Mouse (Mus musculus) gastrocnemius, adult 8-10 months (tissue): ENCODE measurements around the gene Fbxw17. TPM values are rescaled to one million over a fixed set of nuclear protein-coding genes. Genes with fewer than 3 reads are reported as not detected.
A peak's percentile ranks its signal among the peaks of the same experiment; 100 is the strongest.
"Not testable (repeated sequence)": the region's sequence is repeated elsewhere in the genome, so short reads cannot be mapped to it uniquely, and the experiment has no call there.

ENCODE experiments used
- DNase-seq, 2 experiments: peaks; one replicate each; pipeline ENCODE4 v3.0.0; 2022; ENCODE audit warnings: low spot score in 2 of 2
- total RNA-seq, 4 experiments: library from RNA; stranded (reverse); gene quantifications; 2 replicates each; pipeline ENCODE4 v1.2.4; 2022

The Fbxw17 gene
- 10 to 100 TPM in 1 of 4 experiments, 1 to 10 TPM in 3; 3.9 to 12.8 (median 6.0) TPM for total RNA-seq

- DNase-seq: peak; percentile 43 to 62
Measured at GRCm38 (mm10) chr13:50417389-50418183, at the start of gene Fbxw17. Gene Fbxw17 (plus strand): TSS chr13:50417864.

DNA sequence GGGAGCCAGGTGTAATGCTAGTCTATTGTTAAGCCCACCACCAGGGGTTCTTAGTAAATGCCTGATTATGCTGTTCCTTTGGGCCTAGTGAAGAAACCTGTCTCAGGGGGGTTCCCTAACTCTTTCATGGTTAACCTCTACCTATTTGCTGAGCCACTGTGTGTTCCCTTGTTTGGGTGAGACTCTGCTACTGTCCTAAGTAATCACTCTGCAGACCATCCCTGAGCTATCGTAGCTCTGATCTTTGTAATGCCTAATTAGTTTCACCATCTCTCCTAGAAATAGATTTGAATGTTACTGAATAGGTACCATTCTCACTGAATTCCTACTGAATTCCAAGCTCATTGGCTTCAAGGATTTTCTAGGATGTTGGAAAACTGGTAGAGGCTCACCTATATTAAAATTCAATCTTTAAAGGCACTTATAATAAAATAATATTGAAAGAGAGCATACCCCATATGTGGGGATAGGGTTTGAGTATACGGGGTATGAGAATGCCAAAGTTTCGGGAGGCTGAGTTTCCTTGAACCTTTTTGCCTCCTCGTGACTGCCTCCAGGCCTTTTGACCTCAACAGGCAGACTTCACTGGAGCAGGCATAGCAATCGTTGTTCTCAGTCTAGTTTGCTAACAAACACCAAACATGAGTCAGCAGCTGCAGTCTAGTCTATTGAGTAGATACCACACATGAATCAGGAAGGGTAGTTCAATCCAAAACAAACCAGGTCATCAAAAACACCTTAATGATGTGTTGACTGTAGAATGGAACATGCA, 44.5 kb upstream of the Fbxw17 start:
- DNase-seq: not testable (repeated sequence)

DNA sequence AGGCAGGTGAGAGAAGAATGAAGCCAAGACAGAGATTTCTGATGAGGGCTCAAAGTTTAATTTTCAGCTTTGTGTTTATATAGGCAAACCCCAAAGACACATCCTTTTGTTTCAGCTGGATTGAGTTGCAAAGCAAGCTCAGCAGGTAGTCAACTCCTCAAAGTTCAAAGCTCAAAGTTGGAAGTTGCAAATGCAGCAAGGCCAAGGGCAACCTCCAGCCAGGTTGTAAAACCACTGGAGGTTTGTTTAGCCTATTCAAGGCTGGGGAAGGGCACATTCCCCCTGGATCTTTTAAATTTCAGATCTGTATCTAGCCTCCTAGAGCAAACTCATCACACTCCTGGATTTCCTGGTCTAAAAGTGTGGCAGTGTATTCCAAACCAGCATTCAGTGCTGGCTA, 28.5 kb upstream of the Fbxw17 start:
- DNase-seq: not testable (repeated sequence)

DNA sequence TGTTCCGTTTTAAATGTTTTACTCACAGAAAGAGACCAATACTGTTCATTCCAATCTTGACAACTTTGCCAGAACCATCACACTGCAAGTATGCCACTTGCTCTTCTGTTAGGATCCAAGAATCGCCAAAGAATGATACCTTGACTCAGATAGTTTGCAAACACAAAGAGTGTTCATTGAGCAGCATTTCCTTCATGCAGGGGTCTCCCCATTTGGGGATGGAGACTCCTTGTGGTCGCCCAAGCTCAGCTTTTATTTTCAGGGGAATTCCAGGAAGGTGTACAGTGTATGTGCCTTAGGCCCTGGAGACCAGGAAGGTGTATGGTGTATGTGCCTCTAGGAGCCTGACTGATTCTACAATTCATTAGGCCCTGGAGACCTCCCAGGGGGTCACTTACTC, 757 bp downstream of the Fbxw17 start:
- no peak for DNase-seq

- DNase-seq: peak in 1 of 2 experiments; percentile 13
Measured at GRCm38 (mm10) chr13:50423625-50424209, 6.1 kb downstream of the Fbxw17 start.

DNA sequence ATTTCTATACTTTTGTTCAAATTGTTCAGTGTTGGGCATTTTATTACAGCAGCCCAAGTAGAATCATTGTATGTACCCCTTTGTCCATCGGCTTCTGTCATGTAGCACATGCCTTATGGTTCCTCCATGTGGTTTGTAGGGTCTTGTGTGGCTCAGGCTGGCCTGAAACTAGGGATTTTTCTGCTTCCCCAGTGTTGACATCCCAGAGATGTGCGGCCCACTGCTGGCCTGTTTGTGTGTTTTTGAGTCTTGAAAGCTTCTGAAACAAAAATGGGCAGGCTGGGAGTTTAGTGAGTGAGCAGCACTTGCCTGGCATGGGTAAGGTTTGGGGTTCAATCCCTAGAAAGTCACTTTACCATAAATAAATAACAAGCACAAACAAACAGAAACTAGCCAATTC, 6.9 kb downstream of the Fbxw17 start:
- no peak for DNase-seq

DNA sequence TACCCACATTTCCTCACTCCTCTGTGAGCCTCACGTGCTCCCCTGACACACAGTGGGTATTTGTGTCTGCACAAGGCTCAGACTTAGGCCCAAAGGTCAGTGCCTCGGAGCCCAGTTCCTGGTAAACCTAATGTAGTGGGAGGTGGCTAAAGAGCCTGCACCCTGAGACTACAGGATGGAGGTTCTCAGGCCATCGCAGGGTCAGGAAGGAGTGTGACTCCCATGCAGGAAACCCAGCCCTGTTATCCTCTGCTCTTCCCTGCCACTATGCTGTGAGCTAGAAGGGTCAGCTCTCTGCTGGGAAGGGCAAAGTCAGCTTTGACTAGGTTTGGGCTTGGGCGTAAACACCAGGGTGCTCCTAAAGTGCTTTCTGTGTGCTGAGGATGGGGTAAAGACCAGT, 9.0 kb downstream of the Fbxw17 start:
- DNase-seq: no peak

GRCm38 (mm10) chr13:50443812-50444211, 26.1 kb downstream of the Fbxw17 start, which contains the start of gene Gm47429:
Gene Gm47429 (minus strand): TSS chr13:50443912.
- no peak for DNase-seq

DNA sequence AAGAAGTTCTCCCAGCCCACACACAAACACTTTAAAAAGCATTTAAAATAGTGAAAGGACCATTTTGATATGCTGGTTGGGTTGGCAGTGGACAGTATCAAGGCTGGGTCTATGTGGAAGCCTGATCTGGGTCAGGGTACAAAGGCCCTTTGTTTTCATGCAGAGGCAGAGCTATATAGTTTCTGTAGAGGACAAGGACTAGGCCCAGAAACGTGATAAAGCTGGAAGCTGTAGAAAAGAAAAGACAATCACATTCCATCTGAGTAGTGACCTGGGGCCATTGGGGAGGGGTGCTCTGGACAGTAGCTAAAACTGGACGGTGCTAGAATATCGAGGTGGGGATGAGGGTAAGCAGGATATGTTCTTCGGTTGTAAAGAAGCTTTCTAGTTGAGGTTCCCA, 27.6 kb downstream of the Fbxw17 start:
- no peak for DNase-seq

GRCm38 (mm10) chr13:50452266-50452665, 34.6 kb downstream of the Fbxw17 start:
- DNase-seq: not testable (repeated sequence)

GRCm38 (mm10) chr13:50453426-50453825, 35.8 kb downstream of the Fbxw17 start:
- no peak for DNase-seq

DNA sequence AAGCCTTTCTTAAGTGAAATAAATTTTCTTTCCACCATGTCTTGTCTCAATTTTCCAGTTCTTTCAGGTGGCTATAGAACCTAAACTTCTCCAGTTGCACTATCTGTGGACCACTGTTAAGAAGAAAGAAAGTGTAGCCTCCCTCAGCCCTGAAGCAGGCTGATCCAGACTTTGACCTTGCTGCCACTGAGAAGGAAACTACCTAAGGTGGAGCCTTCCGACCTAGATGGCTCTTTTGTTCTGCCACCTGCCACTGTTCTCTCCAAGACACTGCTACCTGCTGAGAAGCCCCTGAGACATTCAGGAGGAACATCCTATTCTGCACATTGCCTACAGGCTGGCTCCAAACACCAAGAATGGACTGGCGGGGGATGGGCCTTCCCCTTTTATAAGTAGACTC, 42.8 kb downstream of the Fbxw17 start:
- DNase-seq: not testable (repeated sequence)

- DNase-seq: no peak
Measured at GRCm38 (mm10) chr13:50464621-50465562, 47.2 kb downstream of the Fbxw17 start.

DNA sequence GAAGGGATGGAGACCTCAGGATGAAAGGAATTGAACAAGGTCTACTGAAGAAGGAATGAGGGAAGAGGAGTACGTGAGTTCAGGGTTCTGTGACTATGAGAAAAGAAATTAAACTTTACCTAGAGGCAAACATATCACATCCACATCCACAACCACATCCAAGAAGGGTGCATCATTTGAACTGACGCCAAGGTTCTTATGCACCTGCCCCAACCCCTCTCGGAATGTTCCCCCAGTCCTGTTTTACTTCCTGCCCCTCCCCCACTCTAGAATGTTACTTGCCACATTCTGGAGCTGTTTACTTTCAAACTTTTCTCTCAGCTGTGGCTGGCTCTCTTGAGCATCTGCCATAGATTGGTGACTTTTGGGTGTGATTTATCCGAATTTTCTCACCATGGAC, 49.3 kb downstream of the Fbxw17 start, which contains the start of gene Nutm2:
Nutm2 (plus strand) TSS at position 301 of the 400 bp plus-strand sequence.
- no peak for DNase-seq

Other genes with a start within 250 kb of the Fbxw17 start
- gene Gm906, start 167.6 kb upstream of the Fbxw17 start, total RNA-seq: not detected
- gene Gm47429, start 26.0 kb downstream of the Fbxw17 start, total RNA-seq: not detected
- not detected for gene Nutm2, start 49.4 kb downstream of the Fbxw17 start, total RNA-seq
- gene Gm904, start 225.4 kb downstream of the Fbxw17 start, total RNA-seq: not detected